Mouse (Mus musculus): ENCODE measurements around the gene Abcf3. TPM values are rescaled to one million over a fixed set of nuclear protein-coding genes. Genes with fewer than 3 reads are reported as not detected.

Gene Abcf3
- polyA plus RNA-seq, 1 experiment from 2014 or later, result 50.6 TPM

- Histone ChIP-seq H3K4me1 (no peaks in the 10 kb centered on the region), H3K4me3 (replicated peaks) (no peak overlapping the region), H3K27ac (no peak overlapping the region), H3K36me3 (peaks cover 63% of the 10 kb centered on the region), H3K27me3 (replicated peaks) (no peaks in the 10 kb centered on the region), H3K9ac (no peak overlapping the region), H3K4me2 (no peak overlapping the region), H3K9me3 (no peaks in the 10 kb centered on the region)
- no peak for ATAC-seq (ENCODE audit: insufficient read depth, low FRiP score, low read depth)
- 61% methylated on average over 1 of the region's 1 CpGs for WGBS
Measured at GRCm38 (mm10) chr16:20529375-20529774, 19.0 kb upstream of the Abcf3 start.

GRCm38 (mm10) chr16:20530941-20531340, 17.4 kb upstream of the Abcf3 start:
- ATAC-seq (ENCODE audit: insufficient read depth, low FRiP score, low read depth), result no peak
- H3K36me3 ChIP-seq, result peaks cover 50% of the 10 kb centered on the region

GRCm38 (mm10) chr16:20534617-20535295, 13.6 kb upstream of the Abcf3 start:
- Histone ChIP-seq H3K4me1 (peaks cover 22% of the 10 kb centered on the region), H3K4me2 (peak overlapping the region; percentile 37), H3K27ac (no peak overlapping the region), H3K4me3 (replicated peaks) (no peak overlapping the region), H3K27me3 (replicated peaks) (no peaks in the 10 kb centered on the region), H3K9me3 (no peaks in the 10 kb centered on the region), H3K9ac (no peak overlapping the region), H3K36me3 (peaks cover 41% of the 10 kb centered on the region)
- no peak for ATAC-seq (ENCODE audit: insufficient read depth, low FRiP score, low read depth)
- WGBS, result 42% methylated on average over 10 of the region's 10 CpGs

More at GRCm38 (mm10) chr16:20530941-20531340, 17.4 kb upstream of the Abcf3 start:
- no peak overlapping the region for H3K27ac ChIP-seq
- no peaks in the 10 kb centered on the region for H3K4me1 ChIP-seq
- no peaks in the 10 kb centered on the region for H3K27me3 ChIP-seq (replicated peaks)
- H3K4me2 ChIP-seq, result no peak overlapping the region
- WGBS, result 92% methylated on average over 20 of the region's 20 CpGs
- no peaks in the 10 kb centered on the region for H3K9me3 ChIP-seq
- H3K9ac ChIP-seq, result no peak overlapping the region
- H3K4me3 ChIP-seq (replicated peaks), result no peak overlapping the region

- ATAC-seq (ENCODE audit: insufficient read depth, low FRiP score, low read depth), result peak; percentile 97
- H3K36me3 ChIP-seq, result peaks cover 44% of the 10 kb centered on the region
Measured at GRCm38 (mm10) chr16:20535296-20536080, 12.9 kb upstream of the Abcf3 start, which contains the start of gene Ap2m1. Gene Ap2m1 (plus strand): TSS chr16:20535478.

GRCm38 (mm10) chr16:20536081-20536665, 12.2 kb upstream of the Abcf3 start:
- peak overlapping the region; percentile 92 for H3K4me3 ChIP-seq (replicated peaks)
- peaks cover 42% of the 10 kb centered on the region for H3K36me3 ChIP-seq
- no peaks in the 10 kb centered on the region for H3K27me3 ChIP-seq (replicated peaks)
- peak overlapping the region; percentile 89 for H3K9ac ChIP-seq
- WGBS, result 23% methylated on average over 9 of the region's 9 CpGs
- H3K27ac ChIP-seq, result peak overlapping the region; percentile 92
- peak overlapping the region; percentile 73 for H3K4me2 ChIP-seq
- no peak for ATAC-seq (ENCODE audit: insufficient read depth, low FRiP score, low read depth)
- H3K4me1 ChIP-seq, result peaks cover 22% of the 10 kb centered on the region
- H3K9me3 ChIP-seq, result no peaks in the 10 kb centered on the region

More at GRCm38 (mm10) chr16:20535296-20536080, 12.9 kb upstream of the Abcf3 start, which contains the start of gene Ap2m1:
- H3K9ac ChIP-seq, result peak within 1 kb of the TSS; percentile 89
- H3K27ac ChIP-seq, result peak within 1 kb of the TSS; percentile 92
- H3K9me3 ChIP-seq, result no peaks in the 10 kb centered on the region
- WGBS, result under 1% methylated on average over 52 of the region's 52 CpGs
- H3K4me1 ChIP-seq, result peaks cover 22% of the 10 kb centered on the region
- peak within 1 kb of the TSS; percentile 73 for H3K4me2 ChIP-seq
- peak within 1 kb of the TSS; percentile 92 for H3K4me3 ChIP-seq (replicated peaks)
- no peaks in the 10 kb centered on the region for H3K27me3 ChIP-seq (replicated peaks)

- WGBS, result 27% methylated on average over 5 of the region's 5 CpGs
- ATAC-seq (ENCODE audit: insufficient read depth, low FRiP score, low read depth), result no peak
- H3K36me3 ChIP-seq, result peaks cover 42% of the 10 kb centered on the region
- peak overlapping the region; percentile 73 for H3K4me2 ChIP-seq
- peak overlapping the region; percentile 92 for H3K4me3 ChIP-seq (replicated peaks)
- no peaks in the 10 kb centered on the region for H3K27me3 ChIP-seq (replicated peaks)
- peak overlapping the region; percentile 61 for H3K27ac ChIP-seq
- H3K4me1 ChIP-seq, result peaks cover 22% of the 10 kb centered on the region
- no peaks in the 10 kb centered on the region for H3K9me3 ChIP-seq
- peak overlapping the region; percentile 16; the same call in 1 of the 2 replicates for H3K9ac ChIP-seq
Measured at GRCm38 (mm10) chr16:20537071-20537471, 11.3 kb upstream of the Abcf3 start.

- Histone ChIP-seq H3K4me3 (replicated peaks) (peak overlapping the region; percentile 92), H3K27ac (no peak overlapping the region; the same call in 1 of the 2 replicates), H3K9ac (no peak overlapping the region), H3K4me1 (peaks cover 22% of the 10 kb centered on the region), H3K4me2 (peak overlapping the region; percentile 73), H3K9me3 (no peaks in the 10 kb centered on the region), H3K27me3 (replicated peaks) (no peaks in the 10 kb centered on the region), H3K36me3 (peaks cover 47% of the 10 kb centered on the region)
- ATAC-seq (ENCODE audit: insufficient read depth, low FRiP score, low read depth), result no peak
- 45% methylated on average over 6 of the region's 6 CpGs for WGBS
Measured at GRCm38 (mm10) chr16:20537601-20538320, 10.6 kb upstream of the Abcf3 start.

- ATAC-seq (ENCODE audit: insufficient read depth, low FRiP score, low read depth), result no peak
- Histone ChIP-seq H3K9me3 (no peaks in the 10 kb centered on the region), H3K4me1 (peaks cover 22% of the 10 kb centered on the region), H3K36me3 (peaks cover 57% of the 10 kb centered on the region), H3K27me3 (replicated peaks) (no peaks in the 10 kb centered on the region), H3K4me3 (replicated peaks) (no peak overlapping the region), H3K9ac (no peak overlapping the region), H3K27ac (no peak overlapping the region), H3K4me2 (no peak overlapping the region)
- WGBS, result 78% methylated on average over 3 of the region's 3 CpGs
Measured at GRCm38 (mm10) chr16:20539649-20540048, 8.7 kb upstream of the Abcf3 start.

- Histone ChIP-seq H3K4me3 (replicated peaks) (no peak overlapping the region), H3K27me3 (replicated peaks) (no peaks in the 10 kb centered on the region), H3K27ac (no peak overlapping the region), H3K4me2 (no peak overlapping the region), H3K9ac (no peak overlapping the region), H3K9me3 (no peaks in the 10 kb centered on the region), H3K4me1 (peaks cover 22% of the 10 kb centered on the region), H3K36me3 (peaks cover 63% of the 10 kb centered on the region)
- WGBS, result 61% methylated on average over 4 of the region's 4 CpGs
- no peak for ATAC-seq (ENCODE audit: insufficient read depth, low FRiP score, low read depth)
Measured at GRCm38 (mm10) chr16:20540438-20540837, 7.9 kb upstream of the Abcf3 start.

- 92% methylated on average over 10 of the region's 10 CpGs for WGBS
- no peak overlapping the region for H3K27ac ChIP-seq
- H3K9ac ChIP-seq, result no peak overlapping the region
- no peak for ATAC-seq (ENCODE audit: insufficient read depth, low FRiP score, low read depth)
- H3K4me2 ChIP-seq, result no peak overlapping the region
- no peaks in the 10 kb centered on the region for H3K27me3 ChIP-seq (replicated peaks)
- H3K36me3 ChIP-seq, result peaks cover 37% of the 10 kb centered on the region
- no peak overlapping the region for H3K4me3 ChIP-seq (replicated peaks)
- no peaks in the 10 kb centered on the region for H3K9me3 ChIP-seq
- peaks cover 12% of the 10 kb centered on the region for H3K4me1 ChIP-seq
Measured at GRCm38 (mm10) chr16:20545696-20546095, 2.7 kb upstream of the Abcf3 start.

- Histone ChIP-seq H3K9me3 (no peaks in the 10 kb centered on the region), H3K4me2 (peak overlapping the region; percentile 86), H3K9ac (0 out of 2 replicates have a peak overlapping the region, but pooled peaks have one; percentile 70), H3K36me3 (peaks cover 38% of the 10 kb centered on the region), H3K27me3 (replicated peaks) (no peaks in the 10 kb centered on the region), H3K4me3 (replicated peaks) (peak overlapping the region; percentile 88), H3K4me1 (peaks cover 12% of the 10 kb centered on the region), H3K27ac (peak overlapping the region; percentile 81; the same call in 1 of the 2 replicates)
- ATAC-seq (ENCODE audit: insufficient read depth, low FRiP score, low read depth), result no peak
- 44% methylated on average over 5 of the region's 5 CpGs for WGBS
Measured at GRCm38 (mm10) chr16:20547423-20547822, 954 bp upstream of the Abcf3 start.

Data from stomach, embryonic 15.5 days (tissue).